Mouse (Mus musculus) thymus, postnatal 0 days (tissue): Measurements from ENCODE around the gene Necap2. TPM values are rescaled to one million over a fixed set of nuclear protein-coding genes. Genes with fewer than 3 reads are reported as not detected.

ENCODE experiments used
- DNase-seq: peaks from one replicate; pipeline ENCODE4 v3.0.0-alpha.2; 2015; ENCODE audit warnings: low spot score
- polyA plus RNA-seq: library from polyadenylated mRNA; unstranded; fragments of >200 nt; fragmentation: Nextera tagmentation; extraction: Ambion mirVana; gene quantifications from 2 replicates; pipeline ENCODE4 v1.2.1, GENCODE M21; 2015

The Necap2 gene
- polyA plus RNA-seq = 93.7 and 103 TPM in 2 replicates

- peak; percentile 96 for DNase-seq
These were observed at the start of gene Necap2 for GRCm38 (mm10) chr4:141077681-141078509. TSS of gene Necap2 (minus strand) at chr4:141078357.

GRCm38 (mm10) chr4:141123065-141123464 lies 44.9 kb upstream of the Necap2 start:
- DNase-seq = no peak

- DNase-seq = no peak
These were observed 44.5 kb upstream of the Necap2 start for GRCm38 (mm10) chr4:141122663-141123062.

GRCm38 (mm10) chr4:141120700-141121099 lies 42.5 kb upstream of the Necap2 start:
- DNase-seq = peak; percentile 70

- DNase-seq = no peak
These were observed 40.5 kb upstream of the Necap2 start for GRCm38 (mm10) chr4:141118691-141119090.

- DNase-seq = no peak
These were observed 37.2 kb upstream of the Necap2 start for GRCm38 (mm10) chr4:141115398-141115797.

GRCm38 (mm10) chr4:141114521-141114981 lies 36.4 kb upstream of the Necap2 start:
- no peak for DNase-seq

- no peak for DNase-seq
These were observed 35.7 kb upstream of the Necap2 start for GRCm38 (mm10) chr4:141113831-141114230.

- no peak for DNase-seq
These were observed 30.1 kb upstream of the Necap2 start for GRCm38 (mm10) chr4:141108196-141108732.

GRCm38 (mm10) chr4:141106526-141107183 lies 28.5 kb upstream of the Necap2 start:
- DNase-seq = no peak

- no peak for DNase-seq
These were observed 23.7 kb upstream of the Necap2 start for GRCm38 (mm10) chr4:141101855-141102254.

GRCm38 (mm10) chr4:141101291-141101690 lies 23.1 kb upstream of the Necap2 start:
- no peak for DNase-seq

- no peak for DNase-seq
These were observed 21.8 kb upstream of the Necap2 start for GRCm38 (mm10) chr4:141099956-141100355.

GRCm38 (mm10) chr4:141098935-141099334 lies 20.8 kb upstream of the Necap2 start:
- DNase-seq = no peak

- no peak for DNase-seq
These were observed 18.6 kb upstream of the Necap2 start for GRCm38 (mm10) chr4:141096710-141097109.

GRCm38 (mm10) chr4:141095016-141095415 lies 16.9 kb upstream of the Necap2 start:
- DNase-seq = no peak

GRCm38 (mm10) chr4:141088714-141089113 lies 10.6 kb upstream of the Necap2 start:
- no peak for DNase-seq

- no peak for DNase-seq
These were observed 9.9 kb upstream of the Necap2 start, which contains the start of gene Spata21 for GRCm38 (mm10) chr4:141088033-141088432. TSS of gene Spata21 (plus strand) at chr4:141088333.

GRCm38 (mm10) chr4:141086862-141087261 lies 8.7 kb upstream of the Necap2 start:
- no peak for DNase-seq

- no peak for DNase-seq
These were observed 467 bp upstream of the Necap2 start for GRCm38 (mm10) chr4:141078510-141079137.

GRCm38 (mm10) chr4:141076761-141077506 lies 1.2 kb downstream of the Necap2 start:
- DNase-seq = peak; percentile 13
